Mouse (Mus musculus) hindbrain, embryonic 12.5 days (tissue): ENCODE results near the gene Syk. TPM values are rescaled to one million over a fixed set of nuclear protein-coding genes. Genes with fewer than 3 reads are reported as not detected.

Experiments
- ATAC-seq: fragments of 200-750 bp; cut with Nextera tagmentation; 2 replicates; pipeline ENCODE4 v1.8.0; 2017; ENCODE audit warnings: moderate TSS enrichment; ENCODE audit not compliant: low FRiP score
- H3K27ac ChIP-seq: fragments of 300-500 bp; sonication (generic); 2 replicates; pipeline ENCODE4 v1.5.1; 2016; ENCODE audit warnings: mild to moderate bottlenecking
- H3K27me3 ChIP-seq: fragments of 300-500 bp; sonication (generic); 2 replicates; pipeline ENCODE4 v1.6.1; 2016; ENCODE audit warnings: mild to moderate bottlenecking
- H3K36me3 ChIP-seq: fragments of 300-500 bp; sonication (generic); 2 replicates; pipeline ENCODE4 v1.6.1; 2016; ENCODE audit warnings: mild to moderate bottlenecking
- H3K4me1 ChIP-seq: fragments of 300-500 bp; sonication (generic); 2 replicates; pipeline ENCODE4 v1.6.1; 2016
- H3K4me2 ChIP-seq: fragments of 300-500 bp; sonication (generic); replicated peaks from 2 replicates; pipeline ENCODE4 v1.6.1; 2016; ENCODE audit warnings: mild to moderate bottlenecking
- H3K4me3 ChIP-seq: fragments of 300-500 bp; sonication (generic); 2 replicates; pipeline ENCODE4 v1.5.1; 2016; ENCODE audit warnings: mild to moderate bottlenecking
- H3K9ac ChIP-seq: fragments of 300-500 bp; sonication (generic); 2 replicates; pipeline ENCODE4 v1.6.1; 2016; ENCODE audit warnings: mild to moderate bottlenecking, moderate library complexity
- H3K9me3 ChIP-seq: fragments of 300-500 bp; sonication (generic); replicated peaks from 2 replicates; pipeline ENCODE4 v1.6.1; 2016; ENCODE audit warnings: mild to moderate bottlenecking
- WGBS: fragments of 180-500 bp; shearing (Covaris S2); methylation state at CpG from one replicate; pipeline ENCODE4 v1.1.7; 2016; 5-methylcytosine and 5-hydroxymethylcytosine counted together
- polyA plus RNA-seq: library from polyadenylated mRNA; unstranded; fragments of >200 nt; fragmentation: Nextera tagmentation; extraction: Ambion mirVana; gene quantifications from 2 replicates; pipeline ENCODE4 v1.2.1, GENCODE M21; 2016

Gene Syk
- polyA plus RNA-seq, 1 experiment from 2014 or later: 4.1 TPM

- H3K9ac ChIP-seq: no peak overlapping the region
- ATAC-seq: no peak
- 69% methylated on average over 17 of the region's 17 CpGs for WGBS
Measured at GRCm38 (mm10) chr13:52584654-52585455, 1.9 kb downstream of the Syk start.

GRCm38 (mm10) chr13:52587761-52588160 lies 4.8 kb downstream of the Syk start:
- Histone ChIP-seq H3K27me3 (peaks cover 16% of the 10 kb centered on the region), H3K4me2 (no peak overlapping the region), H3K9ac (no peak overlapping the region), H3K9me3 (no peaks in the 10 kb centered on the region), H3K27ac (no peak overlapping the region), H3K4me3 (no peak overlapping the region), H3K4me1 (peaks cover 3% of the 10 kb centered on the region; the same call in 1 of the 2 replicates), H3K36me3 (no peaks in the 10 kb centered on the region)
- WGBS: 94% methylated on average over 4 of the region's 4 CpGs
- no peak for ATAC-seq

More at GRCm38 (mm10) chr13:52584654-52585455, 1.9 kb downstream of the Syk start:
- peaks cover 4% of the 10 kb centered on the region; the same call in 1 of the 2 replicates for H3K4me1 ChIP-seq
- H3K9me3 ChIP-seq: no peaks in the 10 kb centered on the region
- no peak overlapping the region for H3K4me3 ChIP-seq
- no peaks in the 10 kb centered on the region for H3K36me3 ChIP-seq
- H3K27me3 ChIP-seq: peaks cover 32% of the 10 kb centered on the region
- H3K4me2 ChIP-seq: no peak overlapping the region
- no peak overlapping the region for H3K27ac ChIP-seq

- no peaks in the 10 kb centered on the region for H3K4me1 ChIP-seq
- no peak overlapping the region for H3K9ac ChIP-seq
- 0 out of 2 replicates have a peak, but pooled peaks cover 8% of the 10 kb centered on the region for H3K27me3 ChIP-seq
- ATAC-seq: no peak
- 94% methylated on average over 4 of the region's 4 CpGs for WGBS
- H3K4me3 ChIP-seq: no peak overlapping the region
- no peak overlapping the region for H3K4me2 ChIP-seq
- no peak overlapping the region for H3K27ac ChIP-seq
- H3K9me3 ChIP-seq: no peaks in the 10 kb centered on the region
- no peaks in the 10 kb centered on the region for H3K36me3 ChIP-seq
Measured at GRCm38 (mm10) chr13:52589043-52589442, 6.1 kb downstream of the Syk start.

- Histone ChIP-seq H3K4me2 (no peak overlapping the region), H3K9ac (no peak overlapping the region), H3K27ac (no peak overlapping the region), H3K9me3 (no peaks in the 10 kb centered on the region), H3K4me1 (no peaks in the 10 kb centered on the region), H3K4me3 (no peak overlapping the region), H3K36me3 (no peaks in the 10 kb centered on the region), H3K27me3 (no peaks in the 10 kb centered on the region)
- 94% methylated on average over 4 of the region's 4 CpGs for WGBS
- ATAC-seq: no peak
Measured at GRCm38 (mm10) chr13:52591831-52592230, 8.9 kb downstream of the Syk start.

GRCm38 (mm10) chr13:52596692-52597091 lies 13.7 kb downstream of the Syk start:
- Histone ChIP-seq H3K4me1 (0 out of 2 replicates have a peak, but pooled peaks cover 2% of the 10 kb centered on the region), H3K4me3 (no peak overlapping the region), H3K9ac (no peak overlapping the region), H3K27ac (no peak overlapping the region), H3K36me3 (no peaks in the 10 kb centered on the region), H3K27me3 (no peaks in the 10 kb centered on the region), H3K9me3 (no peaks in the 10 kb centered on the region), H3K4me2 (no peak overlapping the region)
- 72% methylated on average over 5 of the region's 5 CpGs for WGBS
- no peak for ATAC-seq

- 0 out of 2 replicates have a peak, but pooled peaks cover 2% of the 10 kb centered on the region for H3K4me1 ChIP-seq
- H3K4me3 ChIP-seq: no peak overlapping the region
- no peaks in the 10 kb centered on the region for H3K27me3 ChIP-seq
- no peak overlapping the region for H3K9ac ChIP-seq
- H3K4me2 ChIP-seq: no peak overlapping the region
- H3K27ac ChIP-seq: no peak overlapping the region
- H3K9me3 ChIP-seq: no peaks in the 10 kb centered on the region
- 73% methylated on average over 11 of the region's 11 CpGs for WGBS
- no peaks in the 10 kb centered on the region for H3K36me3 ChIP-seq
- no peak for ATAC-seq
Measured at GRCm38 (mm10) chr13:52597092-52597678, 14.2 kb downstream of the Syk start.

GRCm38 (mm10) chr13:52598233-52598632 lies 15.3 kb downstream of the Syk start:
- H3K27ac ChIP-seq: no peak overlapping the region
- H3K9ac ChIP-seq: no peak overlapping the region
- no peaks in the 10 kb centered on the region for H3K9me3 ChIP-seq
- no peak overlapping the region for H3K4me3 ChIP-seq
- 0 out of 2 replicates have a peak, but pooled peaks cover 2% of the 10 kb centered on the region for H3K4me1 ChIP-seq
- 72% methylated on average over 3 of the region's 3 CpGs for WGBS
- H3K27me3 ChIP-seq: no peaks in the 10 kb centered on the region
- H3K36me3 ChIP-seq: no peaks in the 10 kb centered on the region
- no peak for ATAC-seq
- H3K4me2 ChIP-seq: no peak overlapping the region

GRCm38 (mm10) chr13:52600015-52600643 lies 17.2 kb downstream of the Syk start:
- no peak for ATAC-seq
- no peak overlapping the region for H3K4me2 ChIP-seq
- no peak overlapping the region for H3K27ac ChIP-seq
- H3K27me3 ChIP-seq: no peaks in the 10 kb centered on the region
- no peaks in the 10 kb centered on the region for H3K9me3 ChIP-seq
- H3K9ac ChIP-seq: no peak overlapping the region
- peaks cover 2% of the 10 kb centered on the region; the same call in 1 of the 2 replicates for H3K4me1 ChIP-seq
- no peak overlapping the region for H3K4me3 ChIP-seq
- 60% methylated on average over 4 of the region's 4 CpGs for WGBS
- no peaks in the 10 kb centered on the region for H3K36me3 ChIP-seq

- 50% methylated on average over 4 of the region's 4 CpGs for whole genome bisulfite sequencing
- Histone ChIP-seq H3K4me3 (no peak overlapping the region), H3K4me2 (no peak overlapping the region), H3K36me3 (no peaks in the 10 kb centered on the region), H3K27me3 (no peaks in the 10 kb centered on the region), H3K9me3 (no peaks in the 10 kb centered on the region), H3K9ac (no peak overlapping the region), H3K4me1 (peaks cover 2% of the 10 kb centered on the region; the same call in 1 of the 2 replicates), H3K27ac (no peak overlapping the region)
- no peak for ATAC-seq
Measured at GRCm38 (mm10) chr13:52602752-52603151, 19.8 kb downstream of the Syk start.

- no peak overlapping the region for H3K4me2 ChIP-seq
- H3K4me1 ChIP-seq: peaks cover 2% of the 10 kb centered on the region; the same call in 1 of the 2 replicates
- no peak for ATAC-seq
- no peaks in the 10 kb centered on the region for H3K27me3 ChIP-seq
- no peak overlapping the region for H3K4me3 ChIP-seq
- H3K9me3 ChIP-seq: no peaks in the 10 kb centered on the region
- H3K36me3 ChIP-seq: no peaks in the 10 kb centered on the region
- H3K27ac ChIP-seq: no peak overlapping the region
- WGBS: 74% methylated on average over 6 of the region's 6 CpGs
- H3K9ac ChIP-seq: no peak overlapping the region
Measured at GRCm38 (mm10) chr13:52603704-52604349, 20.9 kb downstream of the Syk start.

GRCm38 (mm10) chr13:52605006-52605405 lies 22.0 kb downstream of the Syk start:
- Histone ChIP-seq H3K9me3 (no peaks in the 10 kb centered on the region), H3K27ac (no peak overlapping the region), H3K4me3 (no peak overlapping the region), H3K4me2 (no peak overlapping the region), H3K36me3 (no peaks in the 10 kb centered on the region), H3K9ac (no peak overlapping the region), H3K4me1 (no peaks in the 10 kb centered on the region; the same call in 1 of the 2 replicates), H3K27me3 (no peaks in the 10 kb centered on the region)
- 72% methylated on average over 3 of the region's 3 CpGs for WGBS
- no peak for ATAC-seq

GRCm38 (mm10) chr13:52605911-52606310 lies 22.9 kb downstream of the Syk start:
- Histone ChIP-seq H3K36me3 (no peaks in the 10 kb centered on the region), H3K4me1 (no peaks in the 10 kb centered on the region; the same call in 1 of the 2 replicates), H3K9ac (no peak overlapping the region), H3K27me3 (no peaks in the 10 kb centered on the region), H3K9me3 (no peaks in the 10 kb centered on the region), H3K4me3 (no peak overlapping the region), H3K27ac (no peak overlapping the region), H3K4me2 (no peak overlapping the region)
- ATAC-seq: no peak
- WGBS: 86% methylated on average over 4 of the region's 4 CpGs
